In genomic region chr7:141647815-141648214, GRCm38 (mm10) we compare ENCODE assay signal across 26 mouse cellular contexts. TPM values are rescaled to one million over a fixed set of nuclear protein-coding genes. Genes with fewer than 3 reads are reported as not detected.
DNase-seq lines count a peak whose midpoint lies in the region; ATAC-seq and TF ChIP-seq lines count a peak whose summit lies in the region.
"Had no signal": no experiment of that assay in that cellular context is flagged by ENCODE, and none has a peak within 500 bp of the region (broad histone marks: within the 10 kb centered on the region; RNA-seq: fewer than 3 reads in every experiment).

No protein-coding gene starts in this region.

- 23% methylated on average over 11 of the region's 11 CpGs for WGBS in kidney, adult 2 months
- 52% methylated on average over 11 of the region's 11 CpGs for WGBS in kidney, postnatal 0 days

- H3K9me3 ChIP-seq in kidney, postnatal 0 days (replicated peaks; ENCODE audit: low read length) = no peaks in the 10 kb centered on the region
- H3K9me3 ChIP-seq: forebrain, embryonic 10.5 days; forebrain, embryonic 13.5 days; G1E; heart, embryonic 12.5 days; heart, embryonic 15.5 days had no signal

- DNase-seq in kidney, adult 2 months = peak; percentile 26
- DNase-seq in kidney, adult 9 months = no peak
- DNase-seq in kidney, postnatal 0 days (ENCODE audit: low spot score) = peak; percentile 7
- DNase-seq in kidney, adult 11 months = no peak
- peak; percentile 38 for DNase-seq in kidney, postnatal 14 days
- peak; percentile 20 to 39 for DNase-seq in kidney, postnatal 36 days
- DNase-seq in left cerebral cortex, adult 11 months (ENCODE audit: low spot score) = no peak
- DNase-seq: adrenal gland, postnatal 10 days; adrenal gland, postnatal 36 days; B cell, adult 2 months; cerebellum, adult 18-20 months; cerebellum, adult 9-10 months; cerebellum, postnatal 14 days; gastrocnemius, postnatal 14 days; heart, adult 18-20 months; heart, postnatal 10 days; heart, postnatal 36 days had no signal

- ATAC-seq in kidney, postnatal 0 days (replicated peaks; ENCODE audit: low FRiP score, low read depth) = peak; percentile 38; the same call in 1 of the 2 replicates
- ATAC-seq: forebrain, embryonic 13.5 days; forebrain, embryonic 16.5 days; Patski had no signal

- H3K27me3 ChIP-seq in kidney, adult 2 months (replicated peaks; ENCODE audit: control insufficient read depth, insufficient read depth, low read length) = no peaks in the 10 kb centered on the region
- no peaks in the 10 kb centered on the region for H3K27me3 ChIP-seq in kidney, postnatal 0 days (ENCODE audit: insufficient read depth, low read length)
- H3K27me3 ChIP-seq: forebrain, embryonic 13.5 days; heart, embryonic 12.5 days; heart, embryonic 15.5 days; Patski had no signal

- TF ChIP-seq POLR2A in kidney, adult 2 months (IDR thresholded peaks at IDR 0.05; ENCODE audit: low read depth, low read length) = no peak

- no peak for TF ChIP-seq CTCF in kidney, adult 2 months (conservative IDR thresholded peaks at IDR 0.05; ENCODE audit: insufficient read depth, insufficient read length, low read depth, low read length)
- TF ChIP-seq CTCF in kidney, postnatal 0 days (IDR thresholded peaks at IDR 0.05; ENCODE audit: low read depth) = no peak

- no peak overlapping the region for H3K27ac ChIP-seq in kidney, adult 2 months (ENCODE audit: insufficient read depth, low read depth, low read length)
- no peak overlapping the region for H3K27ac ChIP-seq in kidney, postnatal 0 days
- H3K27ac ChIP-seq: forebrain, embryonic 10.5 days; forebrain, embryonic 13.5 days; heart, embryonic 15.5 days; hindbrain, embryonic 14.5 days had no signal

- H3K4me3 ChIP-seq in kidney, adult 2 months (ENCODE audit: insufficient read depth, low read depth, low read length) = no peak overlapping the region
- no peak overlapping the region for H3K4me3 ChIP-seq in kidney, postnatal 0 days (replicated peaks; ENCODE audit: low read depth, low read length)
- H3K4me3 ChIP-seq: forebrain, embryonic 10.5 days; forebrain, embryonic 13.5 days; heart, embryonic 12.5 days; heart, embryonic 15.5 days had no signal

- no peaks in the 10 kb centered on the region for H3K4me1 ChIP-seq in kidney, adult 2 months (ENCODE audit: control insufficient read depth, insufficient read depth, low read length)
- H3K4me1 ChIP-seq in kidney, postnatal 0 days (replicated peaks; ENCODE audit: insufficient read depth, low read length) = no peaks in the 10 kb centered on the region
- H3K4me1 ChIP-seq: forebrain, embryonic 13.5 days; heart, embryonic 12.5 days; heart, embryonic 15.5 days had no signal

- no peak overlapping the region for H3K9ac ChIP-seq in kidney, postnatal 0 days (ENCODE audit: low read depth, low read length)
- H3K9ac ChIP-seq: forebrain, embryonic 13.5 days; heart, embryonic 12.5 days; heart, embryonic 15.5 days; hindbrain, embryonic 14.5 days had no signal

- H3K4me2 ChIP-seq in kidney, postnatal 0 days (ENCODE audit: low read length) = no peak overlapping the region
- H3K4me2 ChIP-seq: forebrain, embryonic 13.5 days; heart, embryonic 12.5 days; heart, embryonic 15.5 days; hindbrain, embryonic 14.5 days had no signal

- H3K36me3 ChIP-seq in kidney, adult 2 months (ENCODE audit: control insufficient read depth, insufficient read depth, low read length) = no peaks in the 10 kb centered on the region
- H3K36me3 ChIP-seq in kidney, postnatal 0 days (ENCODE audit: insufficient read depth, low read length) = no peaks in the 10 kb centered on the region
- H3K36me3 ChIP-seq: forebrain, embryonic 10.5 days; G1E; heart, embryonic 12.5 days; heart, embryonic 15.5 days had no signal

RNA-seq across cellular contexts. Expression of gene Muc6, which starts 7.3 kb away (rescaled TPM):
- polyA plus RNA-seq in kidney, adult 2 months (2012; rRNA removed) = 0.01 and 0.02 TPM in 2 replicates
- polyA plus RNA-seq in kidney, postnatal 0 days (2015; fragmentation: Nextera tagmentation; extraction: Ambion mirVana) = 0.05 and 0.09 TPM in 2 replicates
- polyA plus RNA-seq: G1E had no signal

RNA-seq across cellular contexts. Expression of gene Muc2, which starts 42.3 kb away (rescaled TPM):
- polyA plus RNA-seq in kidney, adult 2 months (2012; rRNA removed) = 0.24 and 0.39 TPM in 2 replicates
- polyA plus RNA-seq in kidney, postnatal 0 days (2015; fragmentation: Nextera tagmentation; extraction: Ambion mirVana) = 0.08 and 0.14 TPM in 2 replicates
- polyA plus RNA-seq: embryonic facial prominence, embryonic 11.5 days; forebrain, embryonic 10.5 days; G1E had no signal

Comparison
In these comparisons a context has a peak if more than half of its experiments do, and no peak if none do; other contexts are left out.
1. DNase-seq: peak in kidney, adult 2 months (single experiment), kidney, postnatal 0 days (single experiment), kidney, postnatal 14 days (single experiment) and kidney, postnatal 36 days (2 of 2); none in kidney, adult 9 months (single experiment), kidney, adult 11 months (single experiment) and left cerebral cortex, adult 11 months (single experiment).